Mouse (Mus musculus): ENCODE measurements around the gene Wdr61. TPM values are rescaled to one million over a fixed set of nuclear protein-coding genes. Genes with fewer than 3 reads are reported as not detected.
A peak's percentile ranks its signal among the peaks of the same experiment; 100 is the strongest.

Wdr61 gene
- polyA plus RNA-seq (2014; fragmentation: Nextera tagmentation; extraction: Ambion mirVana): 162 and 170 TPM in 2 replicates

- ATAC-seq (replicated peaks; ENCODE audit: low FRiP score, low TSS enrichment, low read depth) (peak; percentile 97), DNase-seq (ENCODE audit: low spot score) (peak; percentile 99)
- WGBS: 2% methylated on average over 31 of the region's 32 CpGs
- Histone ChIP-seq H3K9me3 (ENCODE audit: control insufficient read depth, low read length) (no peaks in the 10 kb centered on the region), H3K4me3 (ENCODE audit: low read depth, low read length) (peak within 1 kb of the TSS; percentile 62), H3K36me3 (ENCODE audit: control insufficient read depth, insufficient read depth, low read length) (peaks cover 9% of the 10 kb centered on the region), H3K9ac (ENCODE audit: low read length) (peak within 1 kb of the TSS; percentile 80), H3K4me2 (ENCODE audit: low read length) (peak within 1 kb of the TSS; percentile 71), H3K27me3 (replicated peaks; ENCODE audit: control insufficient read depth, insufficient read depth, low read length) (no peaks in the 10 kb centered on the region), H3K27ac (ENCODE audit: low read depth) (peak within 1 kb of the TSS; percentile 40; the same call in 1 of the 2 replicates), H3K4me1 (replicated peaks; ENCODE audit: control insufficient read depth, insufficient read depth, low read length) (peaks cover 17% of the 10 kb centered on the region)
These were observed at the start of gene Wdr61 for GRCm38 (mm10) chr9:54733921-54734638. TSS of gene Wdr61 (minus strand) at chr9:54734519.

GRCm38 (mm10) chr9:54784003-54784402 is 49.7 kb upstream of the Wdr61 start:
- Histone ChIP-seq H3K9ac (ENCODE audit: low read length) (no peak overlapping the region), H3K9me3 (ENCODE audit: control insufficient read depth, low read length) (no peaks in the 10 kb centered on the region), H3K27me3 (replicated peaks; ENCODE audit: control insufficient read depth, insufficient read depth, low read length) (no peaks in the 10 kb centered on the region), H3K36me3 (ENCODE audit: control insufficient read depth, insufficient read depth, low read length) (no peaks in the 10 kb centered on the region), H3K4me3 (ENCODE audit: low read depth, low read length) (no peak overlapping the region), H3K4me2 (ENCODE audit: low read length) (no peak overlapping the region), H3K27ac (ENCODE audit: low read depth) (no peak overlapping the region), H3K4me1 (replicated peaks; ENCODE audit: control insufficient read depth, insufficient read depth, low read length) (peaks cover 31% of the 10 kb centered on the region)
- ATAC-seq (replicated peaks; ENCODE audit: low FRiP score, low TSS enrichment, low read depth) (0 out of 2 replicates have a peak, but pooled peaks have one; percentile 19), DNase-seq (ENCODE audit: low spot score) (no peak)
- 26% methylated on average over 3 of the region's 3 CpGs for WGBS

- Histone ChIP-seq H3K36me3 (ENCODE audit: control insufficient read depth, insufficient read depth, low read length) (no peaks in the 10 kb centered on the region), H3K4me2 (ENCODE audit: low read length) (no peak overlapping the region), H3K9me3 (ENCODE audit: control insufficient read depth, low read length) (no peaks in the 10 kb centered on the region), H3K9ac (ENCODE audit: low read length) (no peak overlapping the region), H3K4me1 (replicated peaks; ENCODE audit: control insufficient read depth, insufficient read depth, low read length) (peaks cover 24% of the 10 kb centered on the region), H3K4me3 (ENCODE audit: low read depth, low read length) (no peak overlapping the region), H3K27me3 (replicated peaks; ENCODE audit: control insufficient read depth, insufficient read depth, low read length) (no peaks in the 10 kb centered on the region), H3K27ac (ENCODE audit: low read depth) (peak overlapping the region; percentile 20; the same call in 1 of the 2 replicates)
- DNase-seq (ENCODE audit: low spot score): no peak
- no peak for ATAC-seq (replicated peaks; ENCODE audit: low FRiP score, low TSS enrichment, low read depth)
- WGBS: 28% methylated on average over 15 of the region's 15 CpGs
These were observed 48.2 kb upstream of the Wdr61 start for GRCm38 (mm10) chr9:54782504-54782903.

- 82% methylated on average over 8 of the region's 8 CpGs for WGBS
- Histone ChIP-seq H3K36me3 (ENCODE audit: control insufficient read depth, insufficient read depth, low read length) (no peaks in the 10 kb centered on the region), H3K4me3 (ENCODE audit: low read depth, low read length) (no peak overlapping the region)
These were observed 45.0 kb upstream of the Wdr61 start for GRCm38 (mm10) chr9:54779280-54779679.

GRCm38 (mm10) chr9:54776451-54776982 is 42.2 kb upstream of the Wdr61 start:
- H3K9me3 ChIP-seq (ENCODE audit: control insufficient read depth, low read length): no peaks in the 10 kb centered on the region
- H3K4me1 ChIP-seq (replicated peaks; ENCODE audit: control insufficient read depth, insufficient read depth, low read length): peaks cover 3% of the 10 kb centered on the region; the same call in 1 of the 2 replicates
- no peaks in the 10 kb centered on the region for H3K27me3 ChIP-seq (replicated peaks; ENCODE audit: control insufficient read depth, insufficient read depth, low read length)
- ATAC-seq (replicated peaks; ENCODE audit: low FRiP score, low TSS enrichment, low read depth) (0 out of 2 replicates have a peak, but pooled peaks have one; percentile 66), DNase-seq (ENCODE audit: low spot score) (no peak)
- WGBS: 88% methylated on average over 13 of the region's 13 CpGs
- no peak overlapping the region for H3K9ac ChIP-seq (ENCODE audit: low read length)
- no peak overlapping the region for H3K4me2 ChIP-seq (ENCODE audit: low read length)
- H3K36me3 ChIP-seq (ENCODE audit: control insufficient read depth, insufficient read depth, low read length): no peaks in the 10 kb centered on the region
- no peak overlapping the region for H3K4me3 ChIP-seq (ENCODE audit: low read depth, low read length)
- no peak overlapping the region for H3K27ac ChIP-seq (ENCODE audit: low read depth)

More at GRCm38 (mm10) chr9:54779280-54779679, 45.0 kb upstream of the Wdr61 start:
- no peak overlapping the region for H3K27ac ChIP-seq (ENCODE audit: low read depth)
- no peaks in the 10 kb centered on the region for H3K27me3 ChIP-seq (replicated peaks; ENCODE audit: control insufficient read depth, insufficient read depth, low read length)
- H3K9ac ChIP-seq (ENCODE audit: low read length): no peak overlapping the region
- H3K9me3 ChIP-seq (ENCODE audit: control insufficient read depth, low read length): no peaks in the 10 kb centered on the region
- peaks cover 20% of the 10 kb centered on the region for H3K4me1 ChIP-seq (replicated peaks; ENCODE audit: control insufficient read depth, insufficient read depth, low read length)
- H3K4me2 ChIP-seq (ENCODE audit: low read length): no peak overlapping the region
- DNase-seq (ENCODE audit: low spot score) (no peak), ATAC-seq (replicated peaks; ENCODE audit: low FRiP score, low TSS enrichment, low read depth) (no peak)

- Histone ChIP-seq H3K4me2 (ENCODE audit: low read length) (no peak overlapping the region), H3K27ac (ENCODE audit: low read depth) (no peak overlapping the region), H3K9ac (ENCODE audit: low read length) (no peak overlapping the region), H3K36me3 (ENCODE audit: control insufficient read depth, insufficient read depth, low read length) (no peaks in the 10 kb centered on the region), H3K27me3 (replicated peaks; ENCODE audit: control insufficient read depth, insufficient read depth, low read length) (peaks cover 37% of the 10 kb centered on the region), H3K4me3 (ENCODE audit: low read depth, low read length) (no peak overlapping the region), H3K9me3 (ENCODE audit: control insufficient read depth, low read length) (no peaks in the 10 kb centered on the region), H3K4me1 (replicated peaks; ENCODE audit: control insufficient read depth, insufficient read depth, low read length) (peaks cover 8% of the 10 kb centered on the region; the same call in 1 of the 2 replicates)
- ATAC-seq (replicated peaks; ENCODE audit: low FRiP score, low TSS enrichment, low read depth) (no peak), DNase-seq (ENCODE audit: low spot score) (no peak)
- 42% methylated on average over 11 of the region's 11 CpGs for WGBS
These were observed 35.9 kb upstream of the Wdr61 start for GRCm38 (mm10) chr9:54770140-54770780.

- 0 out of 2 replicates have a peak, but pooled peaks have one; percentile 40 for ATAC-seq (replicated peaks; ENCODE audit: low FRiP score, low TSS enrichment, low read depth)
These were observed 31.2 kb upstream of the Wdr61 start for GRCm38 (mm10) chr9:54765336-54766085.

More at GRCm38 (mm10) chr9:54765336-54766085, 31.2 kb upstream of the Wdr61 start:
- H3K9me3 ChIP-seq (ENCODE audit: control insufficient read depth, low read length): no peaks in the 10 kb centered on the region
- H3K36me3 ChIP-seq (ENCODE audit: control insufficient read depth, insufficient read depth, low read length): no peaks in the 10 kb centered on the region
- no peak overlapping the region for H3K27ac ChIP-seq (ENCODE audit: low read depth)
- under 1% methylated on average over 41 of the region's 41 CpGs for WGBS
- H3K27me3 ChIP-seq (replicated peaks; ENCODE audit: control insufficient read depth, insufficient read depth, low read length): peaks cover 71% of the 10 kb centered on the region
- H3K4me3 ChIP-seq (ENCODE audit: low read depth, low read length): peak overlapping the region; percentile 39
- peak; percentile 69 for DNase-seq (ENCODE audit: low spot score)
- H3K4me2 ChIP-seq (ENCODE audit: low read length): peak overlapping the region; percentile 69
- peaks cover 18% of the 10 kb centered on the region; the same call in 1 of the 2 replicates for H3K4me1 ChIP-seq (replicated peaks; ENCODE audit: control insufficient read depth, insufficient read depth, low read length)
- no peak overlapping the region for H3K9ac ChIP-seq (ENCODE audit: low read length)
